Mouse (Mus musculus): Measurements from ENCODE around the gene Mttp. TPM values are rescaled to one million over a fixed set of nuclear protein-coding genes. Genes with fewer than 3 reads are reported as not detected.
A peak's percentile ranks its signal among the peaks of the same experiment; 100 is the strongest.

The Mttp gene
- total and polyA plus RNA-seq, 3 experiments = 2.5 to 4.4 TPM; not detected in 1

DNA sequence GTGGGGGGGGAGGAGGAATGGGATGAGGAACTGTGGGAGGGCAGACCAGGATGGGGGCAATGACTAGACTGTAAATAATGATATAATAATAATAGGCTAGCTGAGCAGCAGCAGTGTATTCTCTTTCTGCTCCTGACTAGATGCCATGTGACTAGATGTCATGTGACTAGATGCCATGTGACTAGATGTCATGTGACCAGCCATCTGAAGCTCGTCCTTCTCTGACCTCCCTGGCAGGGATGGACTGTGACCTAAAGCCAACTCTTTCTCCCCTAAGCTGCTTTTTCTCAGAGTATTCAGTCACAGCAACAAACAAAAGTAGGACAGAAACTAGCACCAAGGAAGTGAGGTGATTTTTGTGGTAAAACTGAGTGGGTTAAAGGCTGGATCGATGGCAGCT lies 37.3 kb upstream of the Mttp start (continued):
- no peak for TF ChIP-seq ZKSCAN1 (IDR thresholded peaks at IDR 0.05; ENCODE audit: low read depth, low read length)

DNA sequence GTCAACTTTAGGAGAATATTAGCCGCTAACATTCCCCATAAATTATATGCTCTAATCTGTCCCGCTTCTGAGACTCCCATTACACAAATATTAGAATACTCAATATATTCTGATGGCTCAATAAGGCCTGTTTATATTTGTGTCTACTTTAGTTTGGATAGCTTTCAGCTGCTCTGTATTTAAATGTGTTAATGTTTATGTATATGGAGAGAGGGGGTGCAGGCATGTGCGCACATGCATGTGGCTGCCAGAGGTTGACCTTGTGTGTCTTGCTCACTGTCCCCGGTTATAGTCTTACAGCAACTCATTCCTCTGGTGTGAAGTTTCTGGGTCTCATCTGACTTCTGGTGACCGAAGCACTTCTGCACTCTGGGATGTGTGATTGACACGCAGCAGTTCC lies 30.8 kb upstream of the Mttp start:
- TF ChIP-seq MAZ (IDR thresholded peaks at IDR 0.05; ENCODE audit: low read depth, low read length) (no peak), MYC (IDR thresholded peaks at IDR 0.05; ENCODE audit: low read depth, low read length) (no peak), TAL1 (IDR thresholded peaks at IDR 0.05; ENCODE audit: low read length) (no peak), POLR2AphosphoS5 (IDR thresholded peaks at IDR 0.05; ENCODE audit: borderline replicate concordance, low read depth, low read length) (no peak), MYB (IDR thresholded peaks at IDR 0.05; ENCODE audit: low read depth, low read length) (no peak), USF2 (IDR thresholded peaks at IDR 0.05; ENCODE audit: borderline replicate concordance in 1 of 2, insufficient read depth in 1 of 2, low read depth in 1 of 2, low read length in 2 of 2) (no peak), ZC3H11A (IDR thresholded peaks at IDR 0.05; ENCODE audit: low read depth, low read length) (no peak), TCF12 (IDR thresholded peaks at IDR 0.05; ENCODE audit: low read depth, low read length) (no peak), CHD2 (IDR thresholded peaks at IDR 0.05; ENCODE audit: low read length) (no peak), ELF1 (IDR thresholded peaks at IDR 0.05; ENCODE audit: low read depth, low read length) (no peak), SIN3A (IDR thresholded peaks at IDR 0.05; ENCODE audit: low read length) (no peak), CTCF (IDR thresholded peaks at IDR 0.05 in 2 of 3, conservative IDR thresholded peaks at IDR 0.05 in 1 of 3; ENCODE audit: control insufficient read depth in 1 of 3, insufficient read depth in 1 of 3, low read depth in 2 of 3, low read length in 3 of 3, poor library complexity in 1 of 3, severe bottlenecking in 1 of 3) (no peak), MAX (IDR thresholded peaks at IDR 0.05; ENCODE audit: low read length) (no peak), HCFC1 (IDR thresholded peaks at IDR 0.05; ENCODE audit: low read depth, low read length) (no peak), NELFE (IDR thresholded peaks at IDR 0.05; ENCODE audit: low read depth, low read length) (no peak)
- no peak overlapping the region for H3K9ac ChIP-seq (ENCODE audit: control insufficient read depth, low read depth, low read length, poor library complexity, severe bottlenecking)
- no peak for DNase-seq (ENCODE audit: low read depth, low spot score)
- no peaks in the 10 kb centered on the region for H3K9me3 ChIP-seq (replicated peaks; ENCODE audit: insufficient read depth, low read length)
- H3K4me3 ChIP-seq (ENCODE audit: control insufficient read depth in 1 of 2, insufficient read depth in 1 of 2, low read depth in 2 of 2, low read length in 2 of 2) = no peak overlapping the region
- peaks cover 4 to 6% of the 10 kb centered on the region in 2 experiments for H3K27me3 ChIP-seq (ENCODE audit: control insufficient read depth in 1 of 2, insufficient read depth in 2 of 2, low read length in 2 of 2)
- no peak overlapping the region for H3K27ac ChIP-seq (ENCODE audit: control insufficient read depth, low read depth, low read length)
- no peaks in the 10 kb centered on the region for H3K4me1 ChIP-seq (ENCODE audit: control insufficient read depth in 1 of 2, insufficient read depth in 2 of 2, low read length in 2 of 2)
- no peaks in the 10 kb centered on the region for H3K36me3 ChIP-seq (ENCODE audit: control insufficient read depth in 1 of 2, insufficient read depth in 2 of 2, low read length in 2 of 2)
- no peaks in the 10 kb centered on the region for H3K79me2 ChIP-seq (ENCODE audit: control insufficient read depth, insufficient read depth, low read length, poor library complexity)

DNA sequence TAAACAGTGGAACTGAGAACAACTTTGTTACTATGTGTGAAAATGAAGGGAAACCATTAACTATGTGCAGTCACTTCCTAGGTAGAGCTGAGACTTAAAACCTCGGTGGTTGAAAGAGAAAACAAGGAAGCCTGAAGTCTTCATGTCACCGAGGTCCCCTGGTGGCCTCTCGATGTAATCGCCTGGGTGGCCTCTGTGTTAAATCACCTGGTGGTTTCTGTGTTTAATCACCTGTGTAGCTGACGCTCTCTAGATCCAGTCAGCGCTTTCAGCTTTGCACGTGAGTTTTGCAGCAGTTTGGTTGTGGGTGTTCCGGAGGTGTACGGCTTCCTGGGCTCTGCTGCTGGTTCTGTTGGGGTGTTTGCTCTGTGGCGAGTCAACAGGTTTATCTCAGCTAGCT lies 28.5 kb upstream of the Mttp start:
- TF ChIP-seq NELFE (IDR thresholded peaks at IDR 0.05; ENCODE audit: low read depth, low read length) (no peak), SMC3 (IDR thresholded peaks at IDR 0.05; ENCODE audit: low read depth, low read length) (peak; percentile 39), JUND (IDR thresholded peaks at IDR 0.05; ENCODE audit: low read depth, low read length) (no peak), MAX (IDR thresholded peaks at IDR 0.05; ENCODE audit: low read length) (no peak), EP300 (IDR thresholded peaks at IDR 0.05; ENCODE audit: low read depth in 1 of 2, low read length in 2 of 2) (no peak), MAFK (IDR thresholded peaks at IDR 0.05; ENCODE audit: borderline replicate concordance, low read depth, low read length) (no peak), CTCF (IDR thresholded peaks at IDR 0.05 in 2 of 3, conservative IDR thresholded peaks at IDR 0.05 in 1 of 3; ENCODE audit: control insufficient read depth in 1 of 3, insufficient read depth in 1 of 3, low read depth in 2 of 3, low read length in 3 of 3, poor library complexity in 1 of 3, severe bottlenecking in 1 of 3) (peak in 1 of 3 experiments; percentile 31; a peak in 2 of 6 replicates), RAD21 (IDR thresholded peaks at IDR 0.05; ENCODE audit: low read depth, low read length) (peak; percentile 13)
- DNase-seq (ENCODE audit: low read depth, low spot score) = peak; percentile 16
- no peak overlapping the region for H3K4me3 ChIP-seq (ENCODE audit: control insufficient read depth in 1 of 2, insufficient read depth in 1 of 2, low read depth in 2 of 2, low read length in 2 of 2)

More for the DNA sequence above, 28.5 kb upstream of the Mttp start:
- no peaks in the 10 kb centered on the region for H3K36me3 ChIP-seq (ENCODE audit: control insufficient read depth in 1 of 2, insufficient read depth in 2 of 2, low read length in 2 of 2)
- H3K27ac ChIP-seq (ENCODE audit: control insufficient read depth, low read depth, low read length) = no peak overlapping the region
- no peaks in the 10 kb centered on the region for H3K9me3 ChIP-seq (replicated peaks; ENCODE audit: insufficient read depth, low read length)
- no peak overlapping the region for H3K9ac ChIP-seq (ENCODE audit: control insufficient read depth, low read depth, low read length, poor library complexity, severe bottlenecking)
- no peaks in the 10 kb centered on the region for H3K79me2 ChIP-seq (ENCODE audit: control insufficient read depth, insufficient read depth, low read length, poor library complexity)
- H3K4me1 ChIP-seq (ENCODE audit: control insufficient read depth in 1 of 2, insufficient read depth in 2 of 2, low read length in 2 of 2) = no peaks in the 10 kb centered on the region
- H3K27me3 ChIP-seq (ENCODE audit: control insufficient read depth in 1 of 2, insufficient read depth in 2 of 2, low read length in 2 of 2) = peaks cover 2 to 3% of the 10 kb centered on the region in 2 experiments; a peak in 3 of 4 replicates

Measured in MEL (cell line).